Mouse (Mus musculus) heart, postnatal 10 days (tissue): ENCODE measurements around the gene Dok5. TPM values are rescaled to one million over a fixed set of nuclear protein-coding genes. Genes with fewer than 3 reads are reported as not detected.

ENCODE experiments used
- DNase-seq, 2 experiments: peaks; one replicate each; pipeline ENCODE4 v3.0.0; 2021
- intact Hi-C: fragments of 180-260 bp; cut with DNase I; formaldehyde crosslinking; loops from one replicate; pipeline ENCODE4 v1.15.1; 2025
- total RNA-seq, 2 experiments: library from RNA; stranded (reverse); gene quantifications; 2 replicates each; pipeline ENCODE4 v1.2.3; 2021

Dok5 gene
- total RNA-seq, 2 experiments from 2014 or later = 0.34 TPM; not detected in 1

GRCm38 (mm10) chr2:170788101-170788500, 56.5 kb downstream of the Dok5 start:
- intact Hi-C loops = no loop called here
- DNase-seq = no peak

- intact Hi-C loops = no loop called here
- DNase-seq = no peak
Measured at GRCm38 (mm10) chr2:170791332-170792017, 59.9 kb downstream of the Dok5 start.

GRCm38 (mm10) chr2:170795242-170795641, 63.6 kb downstream of the Dok5 start:
- no peak for DNase-seq
- intact Hi-C loops = no loop called here

- no peak for DNase-seq
- intact Hi-C loops = no loop called here
Measured at GRCm38 (mm10) chr2:170802984-170803383, 71.4 kb downstream of the Dok5 start.

GRCm38 (mm10) chr2:170807555-170808258, 76.1 kb downstream of the Dok5 start:
- intact Hi-C loops = no loop called here
- no peak for DNase-seq

DNA sequence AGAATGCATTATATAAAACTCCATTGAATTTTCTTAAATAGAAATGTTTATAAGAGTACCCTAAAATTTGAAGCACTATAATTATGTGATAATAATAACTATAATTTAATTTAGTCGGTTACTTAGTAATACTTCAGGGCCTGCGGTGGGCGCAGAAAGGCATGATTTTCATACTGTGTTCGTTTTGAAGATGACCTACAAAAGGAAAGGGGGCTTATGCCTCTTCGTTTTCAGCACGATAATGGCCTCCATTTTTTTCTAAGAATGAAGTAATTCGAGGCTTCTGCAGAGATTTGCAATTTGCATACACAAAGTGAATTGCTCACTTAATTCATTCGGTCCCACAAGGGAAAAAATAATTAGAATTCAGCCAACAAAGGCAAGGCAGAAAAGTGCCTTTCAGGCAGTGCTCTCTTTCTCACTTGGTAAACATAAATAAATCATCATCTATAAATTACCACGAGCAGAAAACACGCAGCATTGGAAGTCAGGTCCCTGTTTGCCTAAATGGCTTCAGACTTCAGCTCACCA, 76.7 kb downstream of the Dok5 start:
- DNase-seq = no peak
- intact Hi-C loops = no loop called here

DNA sequence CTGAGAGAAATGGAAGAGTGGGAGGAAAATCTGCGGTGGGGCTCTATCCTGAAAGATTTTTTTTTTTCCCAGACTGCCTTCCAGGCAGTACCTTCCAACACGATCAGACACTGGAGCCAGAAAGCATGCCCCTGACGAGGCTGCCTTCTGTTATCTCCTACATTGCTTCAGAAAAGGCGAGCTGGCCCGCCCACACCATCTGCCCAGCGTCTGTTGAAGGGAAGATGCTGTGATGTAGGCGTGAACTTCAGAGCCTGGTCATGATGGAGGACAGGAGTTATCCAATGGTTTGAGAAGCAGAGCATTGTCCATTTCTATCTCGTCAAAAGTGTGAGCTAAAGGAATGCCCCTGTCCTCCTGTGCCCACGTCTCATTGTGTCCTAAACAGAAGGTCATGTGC, 79.7 kb downstream of the Dok5 start:
- intact Hi-C loops = no loop called here
- DNase-seq = no peak

- DNase-seq = no peak
- intact Hi-C loops = no loop called here
Measured at GRCm38 (mm10) chr2:170816302-170816701, 84.7 kb downstream of the Dok5 start.

GRCm38 (mm10) chr2:170817112-170817703, 85.6 kb downstream of the Dok5 start:
- intact Hi-C loops = no loop called here
- DNase-seq = no peak

DNA sequence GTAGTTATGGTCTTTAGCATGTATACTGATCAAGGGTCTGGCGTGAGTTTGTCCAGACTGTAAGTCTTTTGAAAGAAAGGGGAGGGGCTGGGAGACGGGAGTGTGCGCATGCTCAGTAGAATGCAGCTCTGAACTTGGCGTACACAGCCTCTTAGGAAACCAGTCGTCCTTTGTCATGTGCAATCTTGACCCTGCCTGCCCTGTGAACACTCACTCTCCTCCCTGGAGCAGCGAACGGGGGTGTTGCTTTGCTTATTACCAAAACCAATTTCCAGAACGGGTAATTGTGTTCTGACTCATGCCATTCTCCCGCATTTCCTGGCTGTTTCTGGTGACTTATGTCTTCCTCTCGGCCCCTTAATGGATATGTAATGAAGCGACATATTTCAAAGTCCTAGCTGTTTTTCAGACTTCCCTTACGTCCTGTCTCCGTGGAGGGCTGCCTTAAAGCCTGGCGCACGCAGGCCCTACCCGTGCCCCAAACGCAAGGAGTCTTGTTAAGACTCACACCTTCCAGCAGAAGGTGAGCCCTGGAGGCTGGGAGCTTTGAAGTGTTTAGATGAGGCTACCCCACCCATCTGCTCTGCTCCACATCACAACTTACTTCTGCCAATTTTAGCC, 95.3 kb downstream of the Dok5 start:
- intact Hi-C loops = no loop called here
- DNase-seq = peak in 1 of 2 experiments; percentile 18

DNA sequence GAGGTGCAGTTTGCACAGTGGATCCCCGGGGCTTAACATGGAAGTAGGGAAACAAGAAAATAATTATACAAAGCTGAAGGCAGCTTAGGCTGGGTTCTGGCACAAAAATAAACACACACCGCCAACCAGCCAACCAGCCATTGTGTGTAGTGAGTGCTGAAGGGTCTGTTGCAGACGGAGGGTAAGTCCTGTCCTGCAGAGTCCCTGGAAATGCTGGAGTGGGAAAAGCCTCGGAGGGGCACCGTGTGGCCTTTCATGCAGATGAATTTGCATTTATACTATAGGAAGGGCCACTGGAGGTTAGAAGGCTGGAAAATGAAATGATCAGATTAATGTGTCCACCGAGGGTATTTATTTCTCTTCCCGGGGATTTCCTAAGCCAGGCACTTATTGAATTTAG, 97.2 kb downstream of the Dok5 start:
- intact Hi-C loops = no loop called here
- no peak for DNase-seq

DNA sequence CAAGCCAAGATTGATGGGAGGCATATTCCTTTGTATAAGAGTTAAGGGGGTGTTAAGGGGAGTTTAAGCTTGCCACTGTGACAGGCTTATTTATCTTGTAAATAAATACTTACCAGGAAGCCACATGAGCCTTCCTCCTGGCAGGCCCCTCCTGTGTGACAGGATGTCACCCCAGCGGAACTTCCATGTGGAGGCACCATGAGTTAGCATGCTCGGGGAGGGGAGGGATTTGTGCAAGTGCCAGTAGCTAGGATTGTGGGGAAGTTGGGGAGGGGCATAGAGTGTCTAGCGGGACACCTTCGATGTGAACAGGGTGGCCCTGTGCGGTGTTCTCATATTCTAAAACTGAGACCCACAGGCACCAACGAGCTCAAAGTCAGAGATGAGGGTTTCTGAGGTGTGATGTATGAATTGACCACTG, 97.6 kb downstream of the Dok5 start:
- DNase-seq = no peak
- intact Hi-C loops = no loop called here

GRCm38 (mm10) chr2:170829988-170830387, 98.4 kb downstream of the Dok5 start:
- no peak for DNase-seq
- intact Hi-C loops = no loop called here

- intact Hi-C loops = no loop called here
- peak; percentile 34 to 41 for DNase-seq
Measured at GRCm38 (mm10) chr2:170836862-170837261, 105.3 kb downstream of the Dok5 start.

- no peak for DNase-seq
- intact Hi-C loops = no loop called here
Measured at GRCm38 (mm10) chr2:170837363-170837762, 105.8 kb downstream of the Dok5 start.

DNA sequence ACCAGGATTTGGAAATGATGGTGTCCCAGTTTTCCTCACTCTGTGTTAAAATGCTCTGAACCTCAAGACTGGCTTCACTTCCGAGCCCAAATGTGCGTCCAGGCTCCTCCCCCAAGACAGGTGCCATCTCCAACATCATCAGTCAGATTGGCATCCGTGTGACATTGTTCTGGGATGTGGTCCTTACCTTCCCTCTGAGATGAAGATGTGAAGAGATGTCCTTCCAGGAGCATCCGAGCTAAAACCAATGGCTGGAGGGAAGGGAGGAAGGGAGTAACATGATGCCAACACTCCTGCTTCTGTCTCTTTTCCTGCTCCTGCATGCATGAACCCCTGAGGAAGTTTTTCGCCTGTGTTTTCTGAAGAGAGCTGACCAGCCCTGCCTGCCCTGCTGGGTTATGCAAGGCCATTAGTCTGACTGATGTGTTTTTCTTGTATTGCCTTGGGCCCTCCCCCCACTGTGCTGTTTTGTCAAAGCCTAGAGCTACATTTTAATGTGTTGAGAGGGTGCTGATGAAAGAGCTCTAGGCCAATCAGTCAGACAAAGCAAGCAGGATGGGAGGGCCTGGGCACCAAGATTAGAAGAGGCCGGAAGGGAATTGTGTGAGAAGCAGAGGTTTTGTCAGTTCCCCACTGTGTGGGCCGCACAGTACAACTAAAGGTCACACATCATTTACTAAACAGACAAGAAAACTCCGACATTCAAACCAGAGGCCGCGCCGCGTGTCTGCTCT, 106.4 kb downstream of the Dok5 start:
- peak; percentile 17 to 41 for DNase-seq
- intact Hi-C loops = no loop called here

- DNase-seq = no peak
- intact Hi-C loops = no loop called here
Measured at GRCm38 (mm10) chr2:170841441-170841965, 109.9 kb downstream of the Dok5 start.

GRCm38 (mm10) chr2:170845511-170845910, 113.9 kb downstream of the Dok5 start:
- intact Hi-C loops = no loop called here
- DNase-seq = no peak

DNA sequence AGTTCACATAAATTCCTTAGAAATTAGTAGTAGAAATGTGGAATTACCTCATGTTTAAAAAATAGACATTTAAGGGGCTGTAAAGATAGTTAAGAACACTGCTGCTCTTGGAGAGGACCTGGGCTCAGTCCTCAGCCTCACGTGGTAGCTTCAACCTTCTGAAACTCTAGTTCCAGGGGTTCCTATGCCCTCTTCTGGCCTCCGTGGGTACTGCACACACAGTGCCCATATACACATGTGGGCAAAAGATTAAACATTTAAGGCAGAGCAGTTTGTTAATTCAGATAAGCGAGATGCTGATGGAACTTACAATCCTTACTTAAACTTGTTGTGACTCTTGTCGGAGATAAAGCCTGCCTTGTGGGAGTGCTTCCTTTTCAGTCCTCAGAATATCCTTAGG, 118.5 kb downstream of the Dok5 start:
- no peak for DNase-seq
- intact Hi-C loops = no loop called here

DNA sequence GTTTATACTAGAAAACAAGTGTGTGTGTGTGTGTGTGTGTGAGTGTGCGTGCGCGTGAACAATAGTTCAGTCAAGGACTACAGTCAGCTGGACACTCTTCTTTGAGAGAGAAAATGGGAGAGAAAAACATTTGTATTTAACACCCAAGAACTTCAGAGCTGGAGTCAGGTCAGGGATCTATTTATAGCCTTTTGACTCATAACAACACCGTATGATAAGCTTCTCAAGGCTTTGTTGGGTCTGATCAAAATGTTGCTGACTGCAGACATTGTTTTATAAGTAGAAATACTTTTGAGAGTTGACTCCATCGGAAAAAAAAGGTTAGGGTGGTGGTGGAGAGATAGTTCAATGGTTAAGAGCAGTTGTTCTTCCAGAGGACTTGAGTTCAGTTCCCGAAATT, 120.7 kb downstream of the Dok5 start:
- peak in 1 of 2 experiments; percentile 8 for DNase-seq
- intact Hi-C loops = no loop called here
